Mouse (Mus musculus): ENCODE data around the gene Xirp1.
A peak's percentile ranks its signal among the peaks of the same experiment; 100 is the strongest.

Xirp1 gene

DNA sequence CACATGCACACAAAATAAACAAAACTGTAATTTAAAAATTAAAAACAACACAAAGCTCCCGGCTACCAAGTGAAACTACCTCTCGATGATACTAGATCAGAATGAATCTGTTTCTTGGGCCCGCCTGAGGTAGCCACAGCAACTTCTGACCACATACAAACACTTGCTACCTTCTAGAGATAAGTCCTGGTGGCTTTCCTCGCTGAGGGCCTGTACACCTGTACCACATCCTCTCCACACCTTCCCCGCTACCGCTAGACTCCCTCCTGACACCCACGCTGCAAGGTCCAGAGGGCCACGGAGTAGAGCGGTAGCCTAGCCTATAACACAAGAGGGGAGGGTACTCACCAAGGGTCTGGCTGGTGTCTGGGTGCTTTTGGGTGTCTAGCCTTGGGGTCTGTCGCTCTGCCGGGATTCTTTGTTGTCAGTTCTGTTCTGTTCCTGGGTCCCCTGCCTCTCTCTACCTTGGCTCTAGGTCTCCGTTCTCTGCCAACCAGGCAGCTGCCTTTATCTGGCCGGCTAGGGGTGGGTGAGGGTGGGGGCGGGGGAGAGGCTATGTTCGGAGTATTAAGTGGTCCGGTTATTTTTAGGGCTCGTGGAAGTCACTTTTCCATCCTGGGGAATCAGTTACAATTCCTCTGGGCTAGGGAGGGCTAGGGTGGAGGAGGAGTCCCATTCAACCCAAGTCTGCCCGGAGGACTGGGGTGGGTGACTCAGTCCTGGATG lies at the start of gene Xirp1:
TSS of gene Xirp1 (minus strand) at position 513 of the 726 bp plus-strand sequence.
- DNase-seq (ENCODE audit: low read depth, low spot score): no peak

DNA sequence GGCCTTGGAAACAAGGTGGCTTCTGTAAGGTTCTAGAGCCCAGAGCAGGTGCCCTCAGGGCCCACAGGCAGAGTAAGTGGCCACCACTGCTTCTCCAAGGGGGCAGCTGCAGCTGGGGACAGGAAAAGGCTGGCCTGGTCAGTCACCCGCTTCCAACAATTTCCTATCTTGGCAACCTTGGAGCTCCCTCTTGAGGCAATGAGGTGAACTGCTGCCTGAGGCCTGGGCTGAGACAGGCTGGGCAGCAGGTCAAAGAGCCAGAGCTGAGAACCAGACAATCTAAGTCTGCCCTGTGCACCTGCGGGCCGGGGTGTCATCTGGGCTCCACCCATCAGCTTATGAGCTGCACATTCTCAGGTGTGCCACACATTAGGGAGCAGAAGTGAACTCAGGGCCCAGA lies 49.8 kb upstream of the Xirp1 start:
- DNase-seq (ENCODE audit: low read depth, low spot score): no peak

DNA sequence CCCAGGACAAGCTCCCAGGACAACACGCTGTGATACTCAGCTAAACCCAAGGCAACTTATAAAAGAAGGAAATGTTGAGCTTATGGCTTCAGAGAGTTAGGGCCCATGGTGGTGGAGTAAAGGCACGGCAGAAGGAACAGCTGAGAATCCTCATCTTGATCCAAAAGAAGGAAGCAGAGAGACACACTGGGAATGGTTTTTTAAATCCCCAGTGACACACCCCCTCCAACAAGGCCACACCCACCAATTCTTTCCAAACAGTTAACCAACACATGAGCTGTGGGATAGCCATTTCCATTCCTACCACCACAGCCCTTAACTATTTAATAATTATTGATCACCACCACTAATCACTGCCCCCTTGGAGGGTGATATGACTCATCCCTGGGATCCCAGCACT lies 47.9 kb upstream of the Xirp1 start:
- DNase-seq (ENCODE audit: low read depth, low spot score): no peak

DNA sequence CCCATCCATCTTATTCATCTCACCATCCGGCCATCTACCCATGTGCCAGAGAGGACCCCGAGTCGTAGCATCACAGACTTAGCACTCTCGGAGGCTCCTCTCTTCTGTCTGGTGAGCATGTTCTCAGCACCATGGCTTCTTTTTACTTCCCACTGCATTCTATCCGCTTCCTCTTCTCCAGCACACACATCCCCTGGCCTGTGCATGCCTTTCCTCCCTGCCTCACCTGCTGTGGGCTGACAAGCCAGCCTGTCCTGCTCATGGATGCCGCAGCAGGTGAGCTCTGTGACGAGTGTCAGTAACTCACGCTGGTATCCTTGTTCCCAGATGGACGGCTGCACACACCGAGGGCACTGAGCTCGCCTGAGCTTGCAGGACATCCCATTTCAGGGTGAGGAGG lies 46.4 kb upstream of the Xirp1 start, which contains the start of gene Cx3cr1:
TSS of gene Cx3cr1 (minus strand) at position 101 of the 400 bp plus-strand sequence.
- DNase-seq (ENCODE audit: low read depth, low spot score): no peak

DNA sequence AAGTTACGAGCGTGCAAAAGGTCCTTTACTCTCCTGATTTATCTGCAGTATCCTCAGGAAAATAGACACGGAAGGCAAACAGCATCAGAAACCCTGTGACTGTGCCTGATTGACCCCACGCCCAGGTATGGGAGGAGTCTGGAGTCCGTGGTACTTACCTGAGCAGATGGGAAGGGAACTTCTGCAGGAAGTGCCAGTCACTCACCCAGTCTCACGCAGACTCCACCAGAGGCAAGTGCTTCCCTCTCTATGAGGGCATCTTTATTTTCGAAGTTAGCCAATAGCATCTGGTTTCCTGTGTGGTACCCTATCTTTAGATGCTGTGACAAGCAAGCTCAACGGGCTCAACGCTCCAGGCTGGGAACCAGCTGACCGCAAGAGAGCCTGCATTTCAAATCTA lies 44.6 kb upstream of the Xirp1 start:
- no peak for DNase-seq (ENCODE audit: low read depth, low spot score)

DNA sequence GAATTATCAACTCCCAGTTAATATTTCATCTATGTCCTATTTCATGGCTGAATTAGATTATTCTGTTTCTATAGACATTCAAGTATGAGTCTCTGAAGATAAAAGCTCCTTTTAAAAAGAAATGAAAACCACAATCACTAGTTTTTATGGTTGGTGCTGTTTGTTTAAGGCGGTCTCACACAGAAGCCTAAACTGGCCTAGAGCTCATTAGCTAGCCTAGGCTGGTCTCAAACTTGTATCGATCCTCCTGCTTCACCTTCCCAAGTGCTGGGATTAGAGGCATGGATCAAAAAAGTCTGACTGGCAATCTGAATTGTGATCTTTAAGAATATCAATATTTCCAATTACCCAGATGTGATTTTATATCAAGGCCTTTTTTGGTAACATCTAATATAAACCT lies 44.2 kb upstream of the Xirp1 start:
- DNase-seq (ENCODE audit: low read depth, low spot score): no peak

DNA sequence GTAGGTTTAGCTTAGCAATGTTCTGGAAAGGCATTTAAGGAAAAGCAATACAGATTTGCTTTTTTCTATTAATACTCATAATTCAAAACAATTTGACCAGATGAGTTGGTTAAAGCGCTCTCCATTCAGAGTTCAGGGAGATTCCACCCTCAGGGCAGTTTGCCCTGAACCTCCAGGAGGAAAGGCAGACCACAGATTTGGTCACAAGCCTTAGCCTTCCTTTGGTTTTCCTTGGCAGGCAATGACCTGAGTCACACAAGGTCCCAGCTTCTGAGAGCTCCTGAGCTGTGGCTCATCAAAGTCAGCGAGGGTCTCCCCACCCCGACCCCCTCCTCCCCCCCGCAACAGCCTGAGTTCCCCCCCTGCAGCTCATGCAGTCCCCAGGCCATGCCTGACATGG lies 40.9 kb upstream of the Xirp1 start:
- no peak for DNase-seq (ENCODE audit: low read depth, low spot score)

DNA sequence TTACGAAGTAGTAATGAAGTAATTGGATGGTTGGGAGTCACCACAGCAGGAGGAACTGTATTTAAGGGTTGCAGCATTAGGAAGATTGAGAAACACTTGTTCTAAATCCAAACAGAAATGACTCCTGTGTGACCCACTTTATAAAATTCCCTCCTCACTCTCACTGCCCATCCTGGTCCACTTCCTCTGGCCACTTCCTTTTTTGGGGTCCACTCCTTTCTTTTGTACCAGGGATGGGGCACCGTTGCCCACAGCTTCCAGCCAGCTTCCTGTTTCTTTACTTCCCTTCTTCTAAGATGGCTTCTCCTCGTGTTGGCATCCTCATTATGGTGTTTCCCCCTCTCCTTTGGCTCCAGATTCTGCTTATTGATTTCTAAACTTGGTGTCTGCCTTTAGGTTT lies 35.3 kb upstream of the Xirp1 start:
- no peak for DNase-seq (ENCODE audit: low read depth, low spot score)

DNA sequence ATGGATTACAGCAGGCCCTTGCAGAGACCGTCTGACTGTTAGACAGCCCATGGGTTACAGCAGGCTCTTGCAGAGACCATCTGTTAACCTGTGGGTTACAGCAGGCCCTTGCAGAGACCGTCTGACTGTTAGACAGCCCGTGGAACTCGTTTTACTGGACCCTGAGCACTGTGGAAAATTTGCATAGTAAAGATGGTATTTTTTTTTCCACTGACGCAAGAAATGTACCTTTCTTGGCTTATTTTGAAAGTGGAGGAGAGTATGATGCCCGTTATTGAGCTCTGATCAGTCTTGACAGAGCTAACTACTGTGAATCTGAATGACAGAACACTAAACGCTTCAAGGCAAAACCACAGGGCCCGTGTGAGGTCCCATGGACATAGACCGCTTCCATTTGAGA lies 32.8 kb upstream of the Xirp1 start:
- DNase-seq (ENCODE audit: low read depth, low spot score): no peak

DNA sequence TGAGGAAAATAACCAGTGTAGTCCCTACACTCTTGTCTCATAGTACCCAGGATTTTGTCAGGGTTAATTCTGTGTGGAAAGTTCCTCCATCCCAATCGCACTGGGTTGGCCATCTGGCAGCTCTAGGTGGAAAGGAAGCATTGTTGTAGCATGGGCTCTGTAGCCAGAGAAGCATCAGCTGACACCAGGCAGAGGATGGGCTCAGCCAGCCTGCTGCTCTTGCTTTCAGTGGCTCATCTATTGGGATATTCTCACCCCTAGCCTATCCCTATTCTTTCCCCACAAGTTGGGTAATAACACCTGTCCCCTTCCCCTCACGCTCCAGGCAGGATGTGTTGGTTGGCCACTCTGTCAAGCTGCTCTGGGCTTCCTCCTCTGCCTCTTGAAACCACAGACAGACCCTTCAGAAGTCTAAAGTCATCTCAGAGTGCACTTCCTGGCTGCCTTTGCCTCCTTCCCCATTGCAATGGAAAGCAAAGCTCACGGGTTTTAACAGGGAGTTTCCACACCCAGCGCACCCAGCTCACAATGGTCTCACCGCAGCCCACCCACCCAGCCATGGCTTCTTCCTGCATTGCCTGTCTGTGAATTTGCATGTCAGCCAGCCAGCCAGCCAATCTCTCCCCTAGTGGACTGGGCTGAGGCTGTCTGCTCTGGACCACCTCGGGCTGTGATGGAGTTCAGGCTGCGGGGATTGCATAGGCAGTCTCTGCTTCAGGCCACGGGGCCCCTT lies 31.3 kb upstream of the Xirp1 start:
- no peak for DNase-seq (ENCODE audit: low read depth, low spot score)

DNA sequence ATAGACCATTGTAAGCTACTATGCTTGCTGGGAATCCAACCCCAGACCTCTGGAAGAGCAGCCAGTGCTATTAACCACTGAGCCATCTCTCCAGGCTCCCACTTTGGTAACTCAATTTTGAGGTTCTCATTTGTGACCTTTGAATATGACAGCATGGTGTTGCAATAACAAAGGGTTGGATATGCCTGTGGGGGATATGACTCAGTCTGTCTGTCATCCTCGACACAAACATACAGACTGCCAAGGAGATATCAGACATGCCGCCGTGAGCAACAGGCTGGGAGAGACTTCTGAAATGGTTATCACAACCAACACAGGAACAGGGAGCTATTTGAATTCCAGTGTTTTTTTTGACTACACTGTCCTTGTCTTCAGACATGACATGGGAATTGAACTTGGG lies 26.0 kb upstream of the Xirp1 start:
- DNase-seq (ENCODE audit: low read depth, low spot score): no peak

DNA sequence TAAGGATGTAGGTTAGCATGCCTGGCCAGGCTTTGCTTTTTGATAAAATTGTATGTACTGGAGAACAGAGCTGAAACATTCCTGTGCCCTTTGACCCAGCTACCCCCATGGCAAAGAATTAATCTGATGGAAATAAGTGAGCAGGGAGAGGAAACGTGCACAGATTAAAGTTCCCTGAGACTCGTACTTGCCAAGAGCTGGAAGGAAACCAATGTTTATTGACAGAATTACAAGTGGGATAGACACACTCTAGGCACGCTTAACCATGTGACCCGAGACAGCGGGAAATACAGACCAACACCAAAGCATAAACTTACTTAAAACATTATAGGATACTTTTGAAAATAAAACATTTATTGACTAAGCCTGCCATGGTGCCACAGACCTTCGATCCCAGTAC lies 25.1 kb upstream of the Xirp1 start:
- DNase-seq (ENCODE audit: low read depth, low spot score): no peak

DNA sequence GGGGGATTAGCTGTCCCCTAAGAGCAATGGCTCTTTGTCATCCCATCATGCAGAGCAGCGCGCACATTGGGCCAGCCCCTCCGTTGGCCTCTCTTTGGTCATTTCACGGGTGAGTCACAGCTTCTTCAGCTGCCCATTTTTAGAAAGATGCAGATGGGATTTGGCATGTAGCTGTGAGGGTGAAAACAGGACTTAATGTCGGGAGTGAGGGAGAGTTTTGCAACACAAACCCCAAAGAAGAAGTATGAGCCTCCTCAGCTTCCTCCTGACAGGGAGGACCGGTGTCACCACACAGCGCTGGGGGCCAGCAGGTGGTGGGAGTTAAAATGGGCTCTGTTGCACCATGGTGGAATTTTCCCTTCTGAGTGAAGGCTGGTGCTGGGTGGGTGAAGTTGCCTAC lies 19.7 kb upstream of the Xirp1 start:
- no peak for DNase-seq (ENCODE audit: low read depth, low spot score)

DNA sequence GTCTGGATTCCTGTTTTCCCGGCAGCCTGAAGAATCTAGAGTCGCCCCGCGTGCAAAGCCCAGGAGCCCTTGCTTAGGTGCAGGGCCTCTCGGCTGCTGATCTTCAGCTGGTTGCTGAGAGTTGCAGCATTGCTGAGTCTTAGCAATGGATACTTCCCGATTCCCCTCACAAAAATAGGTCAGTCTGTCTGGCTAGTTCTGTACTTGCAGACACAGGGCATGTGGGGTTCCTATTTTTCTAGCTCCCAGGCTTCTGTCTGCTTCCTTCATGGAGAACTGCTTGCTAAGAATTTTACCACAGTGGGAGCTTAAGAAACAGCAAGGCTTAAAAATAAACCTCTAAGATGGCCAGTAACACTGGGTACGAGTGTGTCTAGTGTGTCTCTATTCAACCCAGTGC lies 14.0 kb upstream of the Xirp1 start:
- DNase-seq (ENCODE audit: low read depth, low spot score): no peak

DNA sequence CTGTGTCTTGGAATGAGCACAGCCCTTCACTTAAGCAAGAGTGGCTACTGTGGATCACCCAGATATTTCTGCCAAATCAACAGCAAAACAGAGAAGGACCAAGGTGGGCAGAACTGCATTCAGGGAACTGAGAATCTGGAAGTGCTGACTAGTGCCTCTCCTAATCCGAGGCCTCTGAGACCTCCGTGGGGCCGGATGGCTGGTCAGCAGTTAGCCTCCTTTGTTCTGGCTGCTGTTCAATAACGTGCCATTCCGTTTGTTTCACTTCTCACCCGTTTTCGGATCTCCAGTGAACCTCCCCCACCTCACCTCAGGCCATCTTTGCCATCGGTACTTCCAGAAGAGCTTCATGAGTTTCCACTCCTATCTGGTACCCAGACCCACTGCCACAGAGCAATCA lies 11.0 kb upstream of the Xirp1 start:
- DNase-seq (ENCODE audit: low read depth, low spot score): no peak

DNA sequence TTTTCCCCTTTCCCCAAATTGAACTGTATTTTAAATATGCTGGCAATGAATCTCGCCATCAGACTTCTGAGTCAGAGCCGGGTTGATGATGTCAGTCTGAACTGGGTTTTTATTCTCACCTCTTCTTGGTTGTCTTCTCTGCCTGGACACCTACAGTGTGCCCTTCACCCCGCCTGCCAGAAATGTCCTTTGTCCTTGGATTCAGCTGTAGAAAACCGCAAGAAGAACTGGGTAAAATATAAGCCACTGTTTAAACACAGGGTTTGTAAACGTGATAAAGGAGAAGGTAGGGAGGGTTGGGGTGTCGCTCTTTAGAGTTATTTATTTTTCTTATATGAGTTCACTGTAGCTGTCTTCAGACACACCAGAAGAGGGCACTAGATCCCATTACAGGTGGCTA lies 9.3 kb upstream of the Xirp1 start:
- DNase-seq (ENCODE audit: low read depth, low spot score): no peak

DNA sequence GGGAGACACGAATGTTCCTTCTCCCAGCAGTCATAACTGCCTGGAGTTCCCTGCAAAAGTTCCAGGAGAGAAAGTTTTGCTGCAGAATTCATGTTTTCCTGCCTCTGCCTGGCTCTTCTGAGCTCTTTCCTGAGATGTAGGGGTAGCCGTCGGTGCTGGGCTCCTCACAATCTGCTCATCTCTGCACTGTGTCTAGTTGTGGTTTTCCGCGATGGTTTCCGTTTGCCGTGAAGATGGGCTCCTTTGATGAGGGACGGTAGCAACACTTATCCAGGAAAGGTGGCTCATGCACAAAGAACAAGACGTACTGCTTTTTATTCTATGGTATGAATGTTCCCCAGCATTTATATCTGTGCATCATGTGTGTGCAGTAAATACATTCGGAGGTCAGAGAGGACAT lies 7.0 kb upstream of the Xirp1 start:
- DNase-seq (ENCODE audit: low read depth, low spot score): no peak

DNA sequence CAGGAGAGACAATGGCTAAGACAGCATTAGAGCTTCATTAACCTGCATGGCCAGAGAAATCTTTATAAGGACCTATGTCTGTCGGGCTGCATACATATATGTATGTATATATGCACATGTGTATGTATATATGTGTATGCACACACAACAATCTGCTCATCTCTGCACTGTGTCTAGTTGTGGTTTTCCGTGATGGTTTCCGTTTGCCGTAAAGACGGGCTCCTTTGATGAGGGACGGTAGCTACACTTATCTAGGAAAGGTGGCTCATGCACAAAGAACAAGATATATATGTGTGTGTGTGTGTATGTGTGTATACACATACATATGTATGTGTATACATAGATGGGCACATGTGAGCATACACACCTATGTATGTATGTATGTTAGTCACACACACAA lies 6.5 kb upstream of the Xirp1 start:
- DNase-seq (ENCODE audit: low read depth, low spot score): no peak

DNA sequence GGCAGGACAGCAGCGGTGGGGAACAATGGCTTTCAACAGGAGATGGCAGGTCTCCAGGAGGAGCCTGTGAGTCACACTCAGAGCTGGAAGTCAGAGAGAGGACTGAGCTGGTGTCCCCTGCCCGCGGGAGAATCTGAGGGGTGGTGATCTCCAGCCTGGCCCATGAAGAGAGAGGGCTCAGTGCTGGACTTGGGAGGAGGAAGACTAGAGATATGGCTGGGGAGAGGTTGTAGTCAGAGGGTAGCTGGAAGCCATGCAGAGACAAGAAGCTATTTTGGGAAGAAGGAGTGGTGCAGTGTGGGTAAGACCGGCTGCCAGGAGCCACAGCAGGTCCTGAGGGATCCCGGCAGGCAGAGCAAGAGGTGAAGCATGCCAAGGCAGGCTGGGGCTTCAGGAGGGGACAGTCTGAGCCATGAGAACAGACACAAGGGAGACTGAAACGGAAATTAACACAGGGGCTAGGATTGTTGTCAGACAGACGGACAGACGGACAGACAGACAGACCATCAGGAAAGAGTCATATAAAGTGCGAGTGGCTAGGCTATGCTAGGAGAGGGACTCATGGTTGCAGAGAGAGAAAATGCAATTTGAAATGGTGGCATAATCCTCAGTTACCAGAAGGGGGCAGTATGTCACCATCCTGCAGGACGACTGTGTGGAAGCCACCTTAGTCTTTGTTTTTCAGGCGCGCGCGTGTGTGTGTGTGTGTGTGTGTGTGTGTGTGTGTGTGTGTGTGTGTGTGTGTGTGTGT lies 4.2 kb upstream of the Xirp1 start:
- DNase-seq (ENCODE audit: low read depth, low spot score): peak; percentile 40

DNA sequence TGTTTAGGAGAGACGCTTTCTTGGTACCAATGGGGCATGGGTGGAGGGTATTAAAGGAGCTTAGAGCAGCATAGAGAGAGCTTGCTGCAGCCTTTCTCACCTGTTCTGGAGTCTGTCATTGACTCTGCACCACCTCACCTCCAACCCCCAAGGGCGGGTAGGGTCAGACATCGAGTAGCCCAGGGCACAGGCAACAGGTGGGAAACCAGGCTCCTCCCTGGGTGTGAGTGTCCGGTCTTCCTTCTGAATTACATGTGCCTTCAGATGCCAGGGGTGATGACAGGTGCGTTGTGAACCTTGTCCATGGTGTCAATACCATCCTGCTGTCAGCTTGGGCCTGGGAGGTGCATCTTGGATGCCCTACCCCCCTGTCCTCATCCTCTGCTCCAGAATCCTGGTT lies 1.2 kb upstream of the Xirp1 start:
- no peak for DNase-seq (ENCODE audit: low read depth, low spot score)

DNA sequence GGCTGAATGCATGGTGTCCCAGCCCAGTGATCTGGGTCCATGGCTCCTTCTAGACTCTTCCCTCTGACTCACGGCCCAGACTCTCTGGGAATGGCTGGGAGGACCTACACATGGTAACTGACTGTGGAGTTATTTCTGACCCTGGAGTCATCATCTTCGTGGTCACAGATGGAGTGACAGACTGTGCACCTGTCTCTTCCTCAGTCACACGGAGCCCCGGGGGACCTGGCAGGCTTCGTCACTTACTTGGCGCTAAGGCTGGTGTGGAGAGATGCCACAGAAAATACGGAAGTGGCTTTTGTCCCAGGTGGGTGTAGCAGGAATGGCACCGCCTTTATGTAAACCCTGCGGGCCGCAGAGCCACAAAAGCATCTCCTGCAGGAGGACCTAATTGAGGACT lies 773 bp upstream of the Xirp1 start:
- DNase-seq (ENCODE audit: low read depth, low spot score): no peak

DNA sequence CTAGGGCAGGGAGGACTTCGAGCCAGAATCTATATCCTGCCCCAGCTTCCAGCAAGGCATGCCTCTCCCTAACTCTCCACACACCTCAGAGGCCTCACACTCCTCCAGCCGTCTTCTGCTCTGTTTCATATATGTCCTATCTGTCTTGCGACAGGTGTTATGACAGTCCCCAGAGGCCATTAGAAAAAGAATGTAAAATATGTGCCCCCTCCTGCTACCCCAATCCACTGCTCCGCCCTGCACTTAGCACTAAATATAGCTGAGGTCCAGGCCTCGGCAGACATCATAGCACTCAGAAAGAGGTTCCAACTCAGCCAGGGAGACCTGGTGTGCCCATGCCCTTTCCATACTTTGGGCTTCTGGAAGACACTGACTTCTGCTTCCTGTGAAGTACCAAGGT lies 2.2 kb downstream of the Xirp1 start:
- no peak for DNase-seq (ENCODE audit: low read depth, low spot score)

All from brain, embryonic 18.5 days (tissue).